Mouse (Mus musculus): ENCODE results near the gene Btn1a1. TPM values are rescaled to one million over a fixed set of nuclear protein-coding genes. Genes with fewer than 3 reads are reported as not detected.

Btn1a1 gene
- total RNA-seq, 2 experiments from 2014 or later: not detected

GRCm38 (mm10) chr13:23445561-23446320, 20.0 kb downstream of the Btn1a1 start:
- DNase-seq: peak; percentile 90 to 92
- intact Hi-C loops (cut with DNase I): loop anchor here (1.0 to 2.0 kb wide), 3 partner anchors 7 to 73 kb away; no protein-coding TSS in a partner anchor

- DNase-seq: peak in 1 of 2 experiments; percentile 29
- intact Hi-C loops (cut with DNase I): no loop called here
Measured at GRCm38 (mm10) chr13:23445156-23445555, 20.5 kb downstream of the Btn1a1 start.

GRCm38 (mm10) chr13:23444451-23444850, 21.2 kb downstream of the Btn1a1 start:
- intact Hi-C loops (cut with DNase I): no loop called here
- DNase-seq: no peak

GRCm38 (mm10) chr13:23439901-23440300, 25.8 kb downstream of the Btn1a1 start:
- no peak for DNase-seq
- intact Hi-C loops (cut with DNase I): loop anchor here (5.0 to 10.0 kb wide), 3 partner anchors 307 to 1725 kb away; partner anchors contain the start of genes Hist1h2ai, Hist1h2bb, Hist1h2bl and Hist1h3c

GRCm38 (mm10) chr13:23438521-23438920, 27.2 kb downstream of the Btn1a1 start:
- intact Hi-C loops (cut with DNase I): loop anchor here (1.0 to 10.0 kb wide), 4 partner anchors 8 to 1724 kb away; partner anchors contain the start of genes Hist1h2ai, Hist1h2bb, Hist1h2bl and Hist1h3c
- DNase-seq: peak; percentile 41 to 61

- intact Hi-C loops (cut with DNase I): loop anchor here (1.0 to 10.0 kb wide), 5 partner anchors 8 to 1723 kb away; partner anchors contain the start of genes Hist1h2ai, Hist1h2bb, Hist1h2bl and Hist1h3c
- peak; percentile 87 to 88 for DNase-seq
Measured at GRCm38 (mm10) chr13:23437908-23438307, 27.8 kb downstream of the Btn1a1 start.

GRCm38 (mm10) chr13:23436861-23437822, 28.6 kb downstream of the Btn1a1 start:
- intact Hi-C loops (cut with DNase I): loop anchor here (2.0 to 10.0 kb wide), 4 partner anchors 82 to 1722 kb away; partner anchors contain the start of genes Hist1h2ai, Hist1h2bb, Hist1h2bl and Hist1h3c
- peak; percentile 49 to 63 for DNase-seq

GRCm38 (mm10) chr13:23436231-23436661, 29.5 kb downstream of the Btn1a1 start:
- peak; percentile 53 to 64 for DNase-seq
- intact Hi-C loops (cut with DNase I): loop anchor here (2.0 to 10.0 kb wide), 4 partner anchors 83 to 1721 kb away; partner anchors contain the start of genes Hist1h2ai, Hist1h2bb, Hist1h2bl and Hist1h3c

GRCm38 (mm10) chr13:23435676-23436075, 30.0 kb downstream of the Btn1a1 start:
- intact Hi-C loops (cut with DNase I): loop anchor here (2.0 to 10.0 kb wide), 4 partner anchors 83 to 1721 kb away; partner anchors contain the start of genes Hist1h2ai, Hist1h2bb, Hist1h2bl and Hist1h3c
- no peak for DNase-seq

GRCm38 (mm10) chr13:23435241-23435640, 30.5 kb downstream of the Btn1a1 start:
- intact Hi-C loops (cut with DNase I): loop anchor here (5.0 to 10.0 kb wide), 3 partner anchors 312 to 1720 kb away; partner anchors contain the start of genes Hist1h2ai, Hist1h2bb, Hist1h2bl and Hist1h3c
- DNase-seq: no peak

- intact Hi-C loops (cut with DNase I): loop anchor here (5.0 to 10.0 kb wide), 3 partner anchors 248 to 1720 kb away; partner anchors contain the start of genes Hist1h2ac, Hist1h2ai, Hist1h2bc and Hist1h2bl
Measured at GRCm38 (mm10) chr13:23434426-23434825, 31.3 kb downstream of the Btn1a1 start.

GRCm38 (mm10) chr13:23433801-23434200, 31.9 kb downstream of the Btn1a1 start:
- DNase-seq: no peak
- intact Hi-C loops (cut with DNase I): loop anchor here (2.0 to 10.0 kb wide), 4 partner anchors 13 to 1719 kb away; partner anchors contain the start of genes Hist1h2ac, Hist1h2ai, Hist1h2bc and Hist1h2bl

More at GRCm38 (mm10) chr13:23434426-23434825, 31.3 kb downstream of the Btn1a1 start:
- no peak for DNase-seq

GRCm38 (mm10) chr13:23433206-23433605, 32.5 kb downstream of the Btn1a1 start:
- no peak for DNase-seq
- intact Hi-C loops (cut with DNase I): loop anchor here (2.0 to 10.0 kb wide), 4 partner anchors 14 to 1718 kb away; partner anchors contain the start of genes Hist1h2ac, Hist1h2ai, Hist1h2bc and Hist1h2bl

GRCm38 (mm10) chr13:23432562-23433201, 33.0 kb downstream of the Btn1a1 start:
- intact Hi-C loops (cut with DNase I): loop anchor here (2.0 to 10.0 kb wide), 4 partner anchors 14 to 1718 kb away; partner anchors contain the start of genes Hist1h2ac, Hist1h2ai, Hist1h2bc and Hist1h2bl

GRCm38 (mm10) chr13:23431351-23431771, 34.3 kb downstream of the Btn1a1 start:
- peak; percentile 79 to 81 for DNase-seq
- intact Hi-C loops (cut with DNase I): loop anchor here (2.0 to 10.0 kb wide), 5 partner anchors 93 to 1717 kb away; partner anchors contain the start of genes Hist1h2ac, Hist1h2ai, Hist1h2bc and Hist1h2bl

More at GRCm38 (mm10) chr13:23432562-23433201, 33.0 kb downstream of the Btn1a1 start:
- DNase-seq: peak; percentile 93 to 98

- DNase-seq: peak; percentile 80 to 82
- intact Hi-C loops (cut with DNase I): loop anchor here (2.0 to 10.0 kb wide), 5 partner anchors 94 to 1716 kb away; partner anchors contain the start of genes Hist1h2ac, Hist1h2ai, Hist1h2bc and Hist1h2bl
Measured at GRCm38 (mm10) chr13:23430734-23431133, 35.0 kb downstream of the Btn1a1 start.

- intact Hi-C loops (cut with DNase I): loop anchor here (2.0 to 10.0 kb wide), 5 partner anchors 95 to 1715 kb away; partner anchors contain the start of genes Hist1h2ac, Hist1h2ai, Hist1h2bc and Hist1h2bl
- DNase-seq: no peak
Measured at GRCm38 (mm10) chr13:23429771-23430380, 35.8 kb downstream of the Btn1a1 start.

All from heart, postnatal 14 days (tissue).